Mouse (Mus musculus) midbrain, embryonic 16.5 days (tissue): ENCODE measurements around the gene Ccr9. TPM values are rescaled to one million over a fixed set of nuclear protein-coding genes. Genes with fewer than 3 reads are reported as not detected.

ENCODE experiments used
- ATAC-seq: fragments of 200-750 bp; cut with Nextera tagmentation; 2 replicates; pipeline ENCODE4 v1.8.0; 2017; ENCODE audit warnings: moderate TSS enrichment
- H3K27ac ChIP-seq: fragments of 300-500 bp; sonication (generic); 2 replicates; pipeline ENCODE4 v1.5.1; 2014; ENCODE audit warnings: mild to moderate bottlenecking, low read length, mixed read lengths
- H3K27me3 ChIP-seq: fragments of 300-500 bp; sonication (generic); 2 replicates; pipeline ENCODE4 v1.6.1; 2014; ENCODE audit warnings: low read depth, low read length, mixed read lengths; ENCODE audit not compliant: control insufficient read depth, insufficient read depth
- H3K36me3 ChIP-seq: fragments of 300-500 bp; sonication (generic); 2 replicates; pipeline ENCODE4 v1.6.1; 2014; ENCODE audit warnings: mild to moderate bottlenecking, low read length, moderate library complexity, mixed read lengths; ENCODE audit not compliant: control insufficient read depth, insufficient read depth
- H3K4me1 ChIP-seq: fragments of 300-500 bp; sonication (generic); 2 replicates; pipeline ENCODE4 v1.6.1; 2014; ENCODE audit warnings: mild to moderate bottlenecking, low read length, mixed read lengths; ENCODE audit not compliant: control insufficient read depth, insufficient read depth
- H3K4me2 ChIP-seq: fragments of 300-500 bp; sonication (generic); 2 replicates; pipeline ENCODE4 v1.6.1; 2014; ENCODE audit warnings: mild to moderate bottlenecking, low read length, mixed read lengths
- H3K4me3 ChIP-seq: fragments of 300-500 bp; sonication (generic); 2 replicates; pipeline ENCODE4 v1.5.1; 2014; ENCODE audit warnings: low read depth, mild to moderate bottlenecking, low read length, moderate library complexity, mixed read lengths
- H3K9ac ChIP-seq: fragments of 300-500 bp; sonication (generic); 2 replicates; pipeline ENCODE4 v1.6.1; 2014; ENCODE audit warnings: low read depth, low read length, mixed read lengths
- H3K9me3 ChIP-seq: fragments of 300-500 bp; sonication (generic); replicated peaks from 2 replicates; pipeline ENCODE4 v1.6.1; 2014; ENCODE audit warnings: mild to moderate bottlenecking, low read length, mixed read lengths; ENCODE audit not compliant: control insufficient read depth, poor library complexity, severe bottlenecking
- WGBS: fragments of 180-500 bp; shearing (Covaris S2); extraction: QIAGEN DNeasy Blood & Tissue Kit; methylation state at CpG from one replicate; pipeline ENCODE4 v1.1.7; 2014; 5-methylcytosine and 5-hydroxymethylcytosine counted together
- polyA plus RNA-seq: library from polyadenylated mRNA; unstranded; fragments of >200 nt; fragmentation: Nextera tagmentation; extraction: Ambion mirVana; gene quantifications from 2 replicates; pipeline ENCODE4 v1.2.1, GENCODE M21; 2015

Gene Ccr9
- polyA plus RNA-seq, 1 experiment from 2014 or later = 0.30 TPM

- Histone ChIP-seq H3K27ac (no peak overlapping the region), H3K36me3 (peaks cover 7% of the 10 kb centered on the region), H3K4me3 (no peak overlapping the region), H3K9ac (no peak overlapping the region), H3K27me3 (no peaks in the 10 kb centered on the region), H3K4me2 (no peak overlapping the region), H3K4me1 (no peaks in the 10 kb centered on the region), H3K9me3 (no peaks in the 10 kb centered on the region)
- no peak for ATAC-seq
- 95% methylated on average over 3 of the region's 3 CpGs for WGBS
Observed at GRCm38 (mm10) chr9:123695634-123696302, 17.5 kb downstream of the Ccr9 start.

- Histone ChIP-seq H3K9ac (no peak overlapping the region), H3K27me3 (no peaks in the 10 kb centered on the region), H3K4me1 (no peaks in the 10 kb centered on the region), H3K36me3 (peaks cover 19% of the 10 kb centered on the region), H3K4me3 (no peak overlapping the region), H3K27ac (no peak overlapping the region), H3K4me2 (no peak overlapping the region), H3K9me3 (no peaks in the 10 kb centered on the region)
- 94% methylated on average over 5 of the region's 5 CpGs for WGBS
- no peak for ATAC-seq
Observed at GRCm38 (mm10) chr9:123701822-123702221, 23.6 kb downstream of the Ccr9 start.

- no peak overlapping the region for H3K9ac ChIP-seq
- H3K4me1 ChIP-seq = no peaks in the 10 kb centered on the region
- no peak overlapping the region for H3K4me3 ChIP-seq
- ATAC-seq = no peak
- H3K4me2 ChIP-seq = no peak overlapping the region
- no peak overlapping the region for H3K27ac ChIP-seq
- H3K36me3 ChIP-seq = peaks cover 15% of the 10 kb centered on the region
- H3K9me3 ChIP-seq = no peaks in the 10 kb centered on the region
- H3K27me3 ChIP-seq = no peaks in the 10 kb centered on the region
- 50% methylated on average over 2 of the region's 2 CpGs for WGBS
Observed at GRCm38 (mm10) chr9:123709226-123709625, 31.0 kb downstream of the Ccr9 start.

GRCm38 (mm10) chr9:123713111-123713510, 34.9 kb downstream of the Ccr9 start:
- Histone ChIP-seq H3K4me2 (no peak overlapping the region), H3K9ac (no peak overlapping the region), H3K4me1 (peaks cover 9% of the 10 kb centered on the region), H3K36me3 (peaks cover 7% of the 10 kb centered on the region; the same call in 1 of the 2 replicates), H3K27ac (no peak overlapping the region), H3K4me3 (no peak overlapping the region), H3K9me3 (no peaks in the 10 kb centered on the region), H3K27me3 (no peaks in the 10 kb centered on the region)
- no peak for ATAC-seq
- 88% methylated on average over 2 of the region's 2 CpGs for WGBS

- H3K27me3 ChIP-seq = no peaks in the 10 kb centered on the region
- peak overlapping the region; percentile 80 for H3K4me2 ChIP-seq
- 76% methylated on average over 3 of the region's 3 CpGs for WGBS
- no peak overlapping the region for H3K9ac ChIP-seq
- no peak for ATAC-seq
- 0 out of 2 replicates have a peak, but pooled peaks cover 2% of the 10 kb centered on the region for H3K36me3 ChIP-seq
- H3K4me3 ChIP-seq = no peak overlapping the region
- no peaks in the 10 kb centered on the region for H3K9me3 ChIP-seq
- H3K4me1 ChIP-seq = peaks cover 9% of the 10 kb centered on the region
- H3K27ac ChIP-seq = no peak overlapping the region
Observed at GRCm38 (mm10) chr9:123716301-123716700, 38.1 kb downstream of the Ccr9 start.

- under 1% methylated on average over 55 of the region's 55 CpGs for WGBS
- ATAC-seq = peak; percentile 100
Observed at GRCm38 (mm10) chr9:123717186-123718008, 39.2 kb downstream of the Ccr9 start, which contains the start of gene Lztfl1. Gene Lztfl1 (minus strand): TSS chr9:123717697.

GRCm38 (mm10) chr9:123722737-123723493, 44.7 kb downstream of the Ccr9 start:
- H3K4me2 ChIP-seq = no peak overlapping the region
- 78% methylated on average over 2 of the region's 2 CpGs for WGBS
- ATAC-seq = no peak

More at GRCm38 (mm10) chr9:123717186-123718008, 39.2 kb downstream of the Ccr9 start, which contains the start of gene Lztfl1:
- peak within 1 kb of the TSS; percentile 76 for H3K4me3 ChIP-seq
- peak within 1 kb of the TSS; percentile 74 for H3K9ac ChIP-seq
- H3K9me3 ChIP-seq = no peaks in the 10 kb centered on the region
- no peaks in the 10 kb centered on the region for H3K27me3 ChIP-seq
- H3K36me3 ChIP-seq = no peaks in the 10 kb centered on the region
- H3K4me2 ChIP-seq = peak within 1 kb of the TSS; percentile 80
- H3K27ac ChIP-seq = peak within 1 kb of the TSS; percentile 28
- peaks cover 9% of the 10 kb centered on the region for H3K4me1 ChIP-seq

GRCm38 (mm10) chr9:123731271-123731670, 53.0 kb downstream of the Ccr9 start:
- H3K27ac ChIP-seq = no peak overlapping the region
- H3K9ac ChIP-seq = no peak overlapping the region
- H3K4me3 ChIP-seq = no peak overlapping the region
- no peaks in the 10 kb centered on the region for H3K36me3 ChIP-seq
- 80% methylated on average over 3 of the region's 3 CpGs for WGBS
- H3K9me3 ChIP-seq = no peaks in the 10 kb centered on the region
- no peak for ATAC-seq
- no peaks in the 10 kb centered on the region for H3K27me3 ChIP-seq
- no peaks in the 10 kb centered on the region for H3K4me1 ChIP-seq
- no peak overlapping the region for H3K4me2 ChIP-seq

More at GRCm38 (mm10) chr9:123722737-123723493, 44.7 kb downstream of the Ccr9 start:
- Histone ChIP-seq H3K9me3 (no peaks in the 10 kb centered on the region), H3K27me3 (no peaks in the 10 kb centered on the region; the same call in 1 of the 2 replicates), H3K36me3 (no peaks in the 10 kb centered on the region), H3K4me3 (no peak overlapping the region), H3K27ac (no peak overlapping the region), H3K9ac (no peak overlapping the region), H3K4me1 (no peaks in the 10 kb centered on the region)
